Mouse (Mus musculus) neural tube, embryonic 14.5 days (tissue): Measurements from ENCODE around the gene Baz2b. TPM values are rescaled to one million over a fixed set of nuclear protein-coding genes. Genes with fewer than 3 reads are reported as not detected.

ENCODE experiments used
- ATAC-seq: fragments of 200-750 bp; cut with Nextera tagmentation; 2 replicates; pipeline ENCODE4 v1.8.0; 2017; ENCODE audit warnings: low read depth, mild to moderate bottlenecking, moderate TSS enrichment, moderate library complexity
- H3K27ac ChIP-seq: fragments of 300-500 bp; sonication (generic); 2 replicates; pipeline ENCODE4 v1.5.1; 2014; ENCODE audit warnings: low read depth, mild to moderate bottlenecking, control low read depth, low read length, moderate library complexity, mixed read lengths
- H3K27me3 ChIP-seq: fragments of 300-500 bp; sonication (generic); 2 replicates; pipeline ENCODE4 v1.6.1; 2014; ENCODE audit warnings: low read length; ENCODE audit not compliant: control insufficient read depth, insufficient read depth
- H3K36me3 ChIP-seq: fragments of 300-500 bp; sonication (generic); 2 replicates; pipeline ENCODE4 v1.6.1; 2014; ENCODE audit warnings: low read length, mixed read lengths; ENCODE audit not compliant: control insufficient read depth, insufficient read depth
- H3K4me1 ChIP-seq: fragments of 300-500 bp; sonication (generic); 2 replicates; pipeline ENCODE4 v1.6.1; 2014; ENCODE audit warnings: low read length; ENCODE audit not compliant: control insufficient read depth, insufficient read depth
- H3K4me2 ChIP-seq: fragments of 300-500 bp; sonication (generic); 2 replicates; pipeline ENCODE4 v1.6.1; 2014; ENCODE audit warnings: mild to moderate bottlenecking, low read depth, low read length, control low read depth
- H3K4me3 ChIP-seq: fragments of 300-500 bp; sonication (generic); 2 replicates; pipeline ENCODE4 v1.5.1; 2014; ENCODE audit warnings: low read depth, low read length, control low read depth, mixed read lengths
- H3K9ac ChIP-seq: fragments of 300-500 bp; sonication (generic); replicated peaks from 2 replicates; pipeline ENCODE4 v1.6.1; 2014; ENCODE audit warnings: low read depth, mild to moderate bottlenecking, control low read depth, low read length, mixed read lengths
- H3K9me3 ChIP-seq: fragments of 300-500 bp; sonication (generic); 2 replicates; pipeline ENCODE4 v1.6.1; 2016; ENCODE audit warnings: low read length; ENCODE audit not compliant: control insufficient read depth
- WGBS: fragments of 180-500 bp; shearing (Covaris S2); extraction: QIAGEN DNeasy Blood & Tissue Kit; methylation state at CpG from one replicate; pipeline ENCODE4 v1.1.7; 2014; 5-methylcytosine and 5-hydroxymethylcytosine counted together
- polyA plus RNA-seq: library from polyadenylated mRNA; unstranded; fragments of >200 nt; fragmentation: Nextera tagmentation; extraction: Ambion mirVana; gene quantifications from 2 replicates; pipeline ENCODE4 v1.2.1, GENCODE M21; 2014

Gene Baz2b
- polyA plus RNA-seq, 1 experiment from 2014 or later: 85.3 TPM

DNA sequence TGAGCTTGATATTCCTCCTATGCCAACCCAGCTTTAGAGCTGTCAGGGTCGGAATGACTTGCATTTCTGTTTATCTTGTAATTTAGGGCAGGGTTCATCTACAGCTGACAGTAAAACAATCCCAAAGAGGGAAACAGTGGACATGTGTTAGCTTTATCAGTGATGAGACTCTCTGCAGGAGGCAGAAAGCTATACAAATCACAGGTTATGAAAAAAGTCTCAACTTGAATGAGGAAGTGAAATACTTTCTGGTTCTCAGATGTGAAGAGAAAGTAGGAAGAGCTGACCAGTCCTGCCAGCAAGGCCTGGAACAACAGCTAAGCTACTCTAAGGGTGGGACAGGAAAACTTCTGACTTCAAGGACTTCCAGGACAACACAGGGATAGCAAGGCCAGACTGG is 163.6 kb downstream of the Baz2b start:
- H3K4me1 ChIP-seq: peaks cover 8% of the 10 kb centered on the region; the same call in 1 of the 2 replicates
- H3K4me3 ChIP-seq: no peak overlapping the region
- no peaks in the 10 kb centered on the region for H3K9me3 ChIP-seq
- H3K4me2 ChIP-seq: no peak overlapping the region
- H3K27me3 ChIP-seq: no peaks in the 10 kb centered on the region
- no peaks in the 10 kb centered on the region for H3K36me3 ChIP-seq
- no peak overlapping the region for H3K27ac ChIP-seq
- no peak for ATAC-seq
- 76% methylated on average over 1 of the region's 1 CpGs for WGBS
- H3K9ac ChIP-seq: no peak overlapping the region

- Histone ChIP-seq H3K27me3 (no peaks in the 10 kb centered on the region), H3K9ac (no peak overlapping the region), H3K4me2 (no peak overlapping the region), H3K27ac (no peak overlapping the region), H3K4me1 (peaks cover 8% of the 10 kb centered on the region; the same call in 1 of the 2 replicates), H3K36me3 (no peaks in the 10 kb centered on the region), H3K4me3 (no peak overlapping the region), H3K9me3 (no peaks in the 10 kb centered on the region)
- ATAC-seq: no peak
These were observed 164.7 kb downstream of the Baz2b start for GRCm38 (mm10) chr2:60044988-60045387.

GRCm38 (mm10) chr2:60044540-60044939 is 165.1 kb downstream of the Baz2b start:
- Histone ChIP-seq H3K4me1 (peaks cover 8% of the 10 kb centered on the region; the same call in 1 of the 2 replicates), H3K4me2 (no peak overlapping the region), H3K9me3 (no peaks in the 10 kb centered on the region), H3K27me3 (no peaks in the 10 kb centered on the region), H3K4me3 (no peak overlapping the region), H3K36me3 (no peaks in the 10 kb centered on the region), H3K9ac (no peak overlapping the region), H3K27ac (no peak overlapping the region)
- WGBS: 70% methylated on average over 2 of the region's 2 CpGs
- ATAC-seq: no peak

DNA sequence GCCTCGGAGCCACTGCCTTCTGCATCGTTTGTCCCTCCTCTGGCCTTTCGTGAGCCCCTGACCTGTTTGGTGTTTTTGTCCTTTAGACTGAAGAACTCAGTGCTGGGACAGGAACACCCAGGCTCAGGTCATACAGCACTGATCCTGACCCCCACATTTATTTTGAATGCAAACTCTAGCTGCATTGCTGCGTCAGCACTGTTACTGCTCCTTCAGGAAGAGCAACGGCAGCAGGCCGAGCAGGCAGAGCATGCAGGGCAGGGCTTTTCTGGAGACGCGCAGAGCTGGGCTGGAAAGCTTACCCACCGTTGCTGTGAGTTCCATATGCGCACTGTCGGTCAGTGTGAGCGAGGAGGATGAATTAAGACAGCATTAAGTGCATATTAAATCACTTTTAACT is 166.9 kb downstream of the Baz2b start:
- Histone ChIP-seq H3K9me3 (no peaks in the 10 kb centered on the region), H3K27me3 (no peaks in the 10 kb centered on the region), H3K9ac (0 out of 2 replicates have a peak overlapping the region, but pooled peaks have one; percentile 22), H3K27ac (peak overlapping the region; percentile 75), H3K4me2 (no peak overlapping the region), H3K36me3 (no peaks in the 10 kb centered on the region), H3K4me3 (no peak overlapping the region), H3K4me1 (peaks cover 5% of the 10 kb centered on the region; the same call in 1 of the 2 replicates)
- WGBS: 47% methylated on average over 12 of the region's 12 CpGs
- peak; percentile 78 for ATAC-seq

DNA sequence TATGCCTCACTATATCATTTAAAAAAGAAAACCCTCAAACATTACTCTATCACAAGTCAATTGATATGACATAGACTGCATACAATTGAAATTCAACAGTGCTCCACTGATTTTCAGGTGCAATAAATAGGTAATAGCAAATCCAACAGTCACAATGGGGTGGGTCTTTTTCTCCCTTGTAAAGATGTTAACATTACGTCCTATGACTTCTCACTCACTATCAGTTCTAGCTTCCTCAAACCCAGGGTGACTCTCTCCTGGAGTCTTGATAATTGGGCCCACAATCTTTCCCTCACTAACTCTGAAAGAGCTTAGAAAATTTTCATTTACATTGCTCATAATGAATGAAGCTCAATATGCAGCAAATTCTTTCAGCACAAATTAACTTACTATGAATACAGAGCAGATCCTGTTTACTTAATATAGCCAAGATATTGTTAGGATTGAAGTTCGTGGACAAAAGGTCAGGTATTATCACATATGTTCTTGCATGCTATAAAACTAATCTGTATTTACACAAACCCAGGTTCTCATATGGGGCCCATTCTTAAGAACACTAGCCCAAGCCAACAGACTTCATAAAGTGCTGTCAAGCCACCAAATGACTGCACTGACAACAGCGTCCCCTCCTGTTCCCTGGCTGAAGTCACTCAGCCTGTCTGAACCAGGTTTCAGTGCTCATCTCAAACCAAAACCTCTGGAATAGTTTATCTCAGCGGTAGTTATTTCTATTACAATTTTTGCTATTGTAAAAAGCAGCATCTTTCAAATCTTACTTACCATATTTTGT is 168.0 kb downstream of the Baz2b start:
- 83% methylated on average over 4 of the region's 4 CpGs for WGBS
- Histone ChIP-seq H3K9me3 (no peaks in the 10 kb centered on the region), H3K27me3 (no peaks in the 10 kb centered on the region), H3K9ac (no peak overlapping the region), H3K36me3 (no peaks in the 10 kb centered on the region), H3K4me1 (peaks cover 9% of the 10 kb centered on the region; the same call in 1 of the 2 replicates), H3K27ac (no peak overlapping the region), H3K4me2 (no peak overlapping the region), H3K4me3 (no peak overlapping the region)
- no peak for ATAC-seq

GRCm38 (mm10) chr2:60040162-60040561 is 169.5 kb downstream of the Baz2b start:
- Histone ChIP-seq H3K4me1 (peaks cover 9% of the 10 kb centered on the region; the same call in 1 of the 2 replicates), H3K9ac (no peak overlapping the region), H3K27me3 (no peaks in the 10 kb centered on the region), H3K4me3 (no peak overlapping the region), H3K27ac (no peak overlapping the region), H3K4me2 (no peak overlapping the region), H3K36me3 (no peaks in the 10 kb centered on the region), H3K9me3 (no peaks in the 10 kb centered on the region)
- no peak for ATAC-seq
- 93% methylated on average over 3 of the region's 3 CpGs for WGBS

DNA sequence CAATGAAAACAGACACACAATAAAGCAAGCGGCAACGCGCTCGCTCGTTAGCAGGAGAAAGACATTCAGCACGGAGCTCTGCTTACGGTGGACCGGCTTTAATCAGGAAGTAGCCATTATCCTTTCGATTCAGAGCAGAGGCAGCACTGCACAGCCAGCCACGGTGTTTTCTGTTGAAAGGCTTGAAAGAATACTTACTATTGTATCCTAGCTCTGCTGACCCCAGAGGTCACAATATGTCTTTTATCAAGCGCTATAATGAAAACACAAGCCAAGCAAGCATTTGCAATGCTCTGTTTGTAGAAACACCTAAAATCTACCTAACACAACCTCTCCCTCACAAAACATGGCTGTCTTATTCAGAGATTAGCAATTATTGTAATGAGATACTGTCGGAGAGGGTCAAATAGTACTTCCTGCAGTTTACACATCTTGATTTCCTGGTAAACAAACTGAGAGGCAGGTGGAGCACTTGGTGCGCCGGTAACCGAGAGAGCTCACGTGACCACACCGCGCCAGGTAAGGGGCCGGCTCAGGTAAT is 172.6 kb downstream of the Baz2b start:
- no peaks in the 10 kb centered on the region for H3K9me3 ChIP-seq
- no peaks in the 10 kb centered on the region for H3K36me3 ChIP-seq
- peak overlapping the region; percentile 30 for H3K4me3 ChIP-seq
- peak; percentile 73; the same call in 1 of the 2 replicates for ATAC-seq
- H3K4me1 ChIP-seq: peaks cover 4% of the 10 kb centered on the region; the same call in 1 of the 2 replicates
- H3K9ac ChIP-seq: peak overlapping the region; percentile 17; the same call in 1 of the 2 replicates
- peak overlapping the region; percentile 63 for H3K27ac ChIP-seq
- H3K4me2 ChIP-seq: peak overlapping the region; percentile 71
- H3K27me3 ChIP-seq: no peaks in the 10 kb centered on the region
- WGBS: 5% methylated on average over 19 of the region's 19 CpGs

GRCm38 (mm10) chr2:60036361-60036760 is 173.3 kb downstream of the Baz2b start:
- Histone ChIP-seq H3K9ac (no peak overlapping the region), H3K27ac (no peak overlapping the region)
- 46% methylated on average over 3 of the region's 3 CpGs for WGBS

GRCm38 (mm10) chr2:60030991-60031390 is 178.6 kb downstream of the Baz2b start:
- H3K4me2 ChIP-seq: no peak overlapping the region
- no peaks in the 10 kb centered on the region for H3K36me3 ChIP-seq
- no peaks in the 10 kb centered on the region for H3K4me1 ChIP-seq
- H3K9me3 ChIP-seq: no peaks in the 10 kb centered on the region
- H3K4me3 ChIP-seq: no peak overlapping the region
- 95% methylated on average over 3 of the region's 3 CpGs for WGBS
- no peaks in the 10 kb centered on the region for H3K27me3 ChIP-seq
- no peak for ATAC-seq
- no peak overlapping the region for H3K9ac ChIP-seq
- no peak overlapping the region for H3K27ac ChIP-seq

More at GRCm38 (mm10) chr2:60036361-60036760, 173.3 kb downstream of the Baz2b start:
- H3K4me3 ChIP-seq: peak overlapping the region; percentile 30; the same call in 1 of the 2 replicates
- H3K36me3 ChIP-seq: no peaks in the 10 kb centered on the region
- H3K4me1 ChIP-seq: peaks cover 4% of the 10 kb centered on the region; the same call in 1 of the 2 replicates
- H3K27me3 ChIP-seq: no peaks in the 10 kb centered on the region
- H3K9me3 ChIP-seq: no peaks in the 10 kb centered on the region
- no peak for ATAC-seq
- no peak overlapping the region for H3K4me2 ChIP-seq
